Mouse (Mus musculus) T-cell, adult 66 days (primary cell): ENCODE measurements around the gene Eif4a3. TPM values are rescaled to one million over a fixed set of nuclear protein-coding genes. Genes with fewer than 3 reads are reported as not detected.

Experiments used
- total RNA-seq, 2 experiments: library from RNA; stranded (reverse); gene quantifications; 3 replicates in 1 of 2; 4 replicates in 1 of 2; pipeline ENCODE4 v1.2.4; 2023

Eif4a3 gene
- total RNA-seq: 100 to 1,000 TPM; 170 to 186 TPM

DNA sequence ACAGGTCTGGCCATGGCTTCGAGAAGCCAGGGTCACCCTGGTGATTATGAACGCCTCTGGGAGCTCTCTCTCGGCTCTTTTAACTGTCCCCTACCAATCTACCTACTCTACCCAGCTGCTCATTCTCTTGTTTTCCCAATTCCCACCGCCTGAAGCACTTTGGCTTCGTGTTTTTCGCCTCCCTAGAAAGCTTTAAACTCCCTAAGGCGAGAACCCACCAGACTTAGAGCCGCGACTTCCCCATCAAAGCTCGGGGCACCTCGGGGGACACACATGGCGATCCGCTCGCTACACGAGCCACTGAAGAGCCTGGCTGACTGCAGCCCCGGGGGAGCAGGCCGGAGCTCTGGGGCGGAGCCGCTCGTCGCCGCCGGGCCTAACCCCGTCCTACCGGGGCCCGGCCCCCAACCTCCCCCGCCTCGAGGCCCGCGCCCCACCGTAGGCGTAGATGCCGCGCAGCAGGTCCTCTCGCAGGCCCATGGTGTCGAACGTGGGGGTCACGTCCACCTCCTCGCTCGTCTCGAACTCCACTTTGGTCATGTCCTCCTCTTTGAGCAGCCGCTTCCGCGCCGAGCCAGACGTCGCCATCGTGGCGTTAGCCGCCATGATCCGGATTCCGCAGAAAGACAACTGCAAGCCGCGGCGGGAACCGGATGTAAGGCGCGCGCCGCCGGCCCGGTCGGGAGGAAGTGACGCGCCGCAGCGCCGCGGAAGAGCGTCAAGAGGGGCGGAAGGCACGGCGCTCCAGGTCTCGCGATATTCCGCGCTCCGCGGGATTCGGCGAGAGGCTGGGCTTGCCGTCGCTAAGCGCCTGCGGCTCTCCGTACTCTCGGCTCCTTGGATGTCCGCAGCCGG, at the start of gene Eif4a3:
Eif4a3 (minus strand) TSS at position 699 of the 855 bp plus-strand sequence.

GRCm38 (mm10) chr11:119307658-119307867, 7.7 kb upstream of the Eif4a3 start, which contains the start of gene Card14:
Gene Card14, plus strand, starts transcription at chr11:119307768.

GRCm38 (mm10) chr11:119267768-119268556, 31.9 kb downstream of the Eif4a3 start, which contains the start of gene Gaa:
Gene Gaa, plus strand, starts transcription at chr11:119267887.

Other genes starting within 250 kb of the Eif4a3 start
- gene Cbx4, start 213.9 kb downstream of the Eif4a3 start, total RNA-seq: 100 to 1,000 TPM; 110 to 127 TPM
- 1 to 10 TPM; 3.5 to 3.8 TPM for gene Tbc1d16, start 71.6 kb downstream of the Eif4a3 start, total RNA-seq
- under 1 TPM in 1 of 2 experiments, not detected in 1; 0.68 TPM for gene Ccdc40, start 71.5 kb downstream of the Eif4a3 start, total RNA-seq
- gene Gaa, start 32.2 kb downstream of the Eif4a3 start, total RNA-seq: 10 to 100 TPM; 36.8 to 45.3 TPM
- gene Card14, start 7.7 kb upstream of the Eif4a3 start, total RNA-seq: not detected
- 10 to 100 TPM; 20.5 to 23.9 TPM for gene Sgsh, start 55.4 kb upstream of the Eif4a3 start, total RNA-seq
- gene Slc26a11, start 55.5 kb upstream of the Eif4a3 start, total RNA-seq: 10 to 100 TPM; 31.6 to 31.7 TPM
- 100 to 1,000 TPM; 129 to 151 TPM for gene Rnf213, start 93.0 kb upstream of the Eif4a3 start, total RNA-seq
- gene Endov, start 191.3 kb upstream of the Eif4a3 start, total RNA-seq: 10 to 100 TPM; 38.3 to 40.9 TPM
- under 1 TPM in 1 of 2 experiments, not detected in 1; 0.15 TPM for gene Nptx1, start 247.7 kb upstream of the Eif4a3 start, total RNA-seq